In the genomic region with DNA sequence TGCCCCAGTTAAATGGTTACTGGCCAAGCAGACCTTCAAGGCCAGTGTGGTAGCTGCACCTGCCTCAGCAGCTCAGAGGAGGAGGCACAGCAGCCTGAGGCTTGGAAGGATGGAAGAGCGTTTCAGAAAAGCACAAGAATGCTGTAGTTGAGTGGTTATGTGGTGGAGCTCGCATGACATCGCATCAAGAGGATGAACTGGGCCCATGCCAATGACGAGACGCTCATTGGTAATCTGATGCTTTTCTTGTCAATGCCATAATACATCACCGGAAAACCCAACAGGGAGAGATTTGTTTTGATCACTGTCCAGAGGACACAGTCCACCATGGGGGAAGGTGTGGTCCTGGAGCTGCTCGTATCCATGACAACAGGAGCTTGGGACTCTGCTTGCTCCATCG, we compare ENCODE assay signal across 50 mouse cellular contexts. TPM values are rescaled to one million over a fixed set of nuclear protein-coding genes. Genes with fewer than 3 reads are reported as not detected.
"Had no signal": no experiment of that assay in that cellular context is flagged by ENCODE, and none has a peak within 500 bp of the region (broad histone marks: within the 10 kb centered on the region; RNA-seq: fewer than 3 reads in every experiment).

No protein-coding gene starts in this region.

- H3K9ac ChIP-seq: heart, embryonic 12.5 days; heart, embryonic 13.5 days; heart, embryonic 15.5 days; hindbrain, embryonic 12.5 days; hindbrain, embryonic 13.5 days; hindbrain, embryonic 14.5 days; hindbrain, embryonic 15.5 days; intestine, embryonic 15.5 days; kidney, embryonic 15.5 days had no signal

- ATAC-seq: hindbrain, embryonic 16.5 days; hindbrain, postnatal 0 days; inflammation-experienced regulatory T-cells, adult 6 months; intestine, embryonic 15.5 days; intestine, embryonic 16.5 days; intestine, postnatal 0 days had no signal

- H3K4me1 ChIP-seq: hindbrain, embryonic 12.5 days; hindbrain, embryonic 13.5 days; hindbrain, embryonic 15.5 days had no signal

- H3K4me3 ChIP-seq: heart, embryonic 10.5 days; heart, embryonic 12.5 days; heart, embryonic 13.5 days; heart, embryonic 15.5 days; hindbrain, embryonic 10.5 days; hindbrain, embryonic 12.5 days; hindbrain, embryonic 13.5 days; hindbrain, embryonic 15.5 days; intestine, embryonic 15.5 days; kidney, embryonic 15.5 days; layer of hippocampus, adult 2 months had no signal

- H3K9me3 ChIP-seq: heart, embryonic 10.5 days; heart, embryonic 12.5 days; heart, embryonic 13.5 days; heart, embryonic 15.5 days; hindbrain, embryonic 10.5 days; hindbrain, embryonic 12.5 days; hindbrain, embryonic 13.5 days; hindbrain, embryonic 15.5 days; intestine, embryonic 15.5 days; kidney, embryonic 15.5 days had no signal

- DNase-seq: heart, postnatal 10 days; heart, postnatal 14 days; heart, postnatal 36 days; heart, postnatal 4 days; kidney, adult 11 months; kidney, adult 18-20 months; kidney, adult 2 months; kidney, adult 8-10 months; kidney, adult 9 months; kidney, postnatal 10 days; kidney, postnatal 14 days; kidney, postnatal 25 days; kidney, postnatal 36 days; kidney, postnatal 4 days; layer of hippocampus, adult 9-11 months; layer of hippocampus, postnatal 36 days had no signal

- H3K4me2 ChIP-seq: heart, embryonic 11.5 days; heart, embryonic 12.5 days; heart, embryonic 13.5 days; heart, embryonic 15.5 days; hindbrain, embryonic 12.5 days; hindbrain, embryonic 13.5 days; hindbrain, embryonic 14.5 days; hindbrain, embryonic 15.5 days; intestine, embryonic 15.5 days; kidney, embryonic 15.5 days had no signal

- H3K27ac ChIP-seq: heart, embryonic 10.5 days; heart, embryonic 13.5 days; heart, embryonic 15.5 days; hindbrain, embryonic 10.5 days; hindbrain, embryonic 12.5 days; hindbrain, embryonic 13.5 days; hindbrain, embryonic 14.5 days; hindbrain, embryonic 15.5 days; hindbrain, postnatal 0 days; intestine, embryonic 15.5 days; kidney, embryonic 15.5 days; kidney, postnatal 0 days; layer of hippocampus, adult 2 months had no signal

- H3K27me3 ChIP-seq: heart, embryonic 12.5 days; heart, embryonic 13.5 days; hindbrain, embryonic 13.5 days; hindbrain, embryonic 15.5 days; intestine, embryonic 15.5 days; kidney, embryonic 15.5 days had no signal

- H3K36me3 ChIP-seq: heart, embryonic 10.5 days; heart, embryonic 12.5 days; heart, embryonic 13.5 days; heart, embryonic 15.5 days; hindbrain, embryonic 10.5 days; hindbrain, embryonic 12.5 days; hindbrain, embryonic 13.5 days; hindbrain, embryonic 15.5 days; intestine, embryonic 15.5 days; kidney, embryonic 15.5 days had no signal

RNA-seq across cellular contexts. Expression of a gene that starts 4.0 kb away (rescaled TPM):
- total RNA-seq: heart, postnatal 10 days; heart, postnatal 14 days; heart, postnatal 25 days; heart, postnatal 36 days; heart, postnatal 4 days; hematopoietic stem cell, adult 5-6 weeks; hindbrain, postnatal 0 days; layer of hippocampus, adult 18-20 months; layer of hippocampus, adult 2 months; layer of hippocampus, adult 8-10 months; layer of hippocampus, postnatal 10 days; layer of hippocampus, postnatal 14 days; layer of hippocampus, postnatal 25 days; layer of hippocampus, postnatal 36 days had no signal
- polyA plus RNA-seq: heart, embryonic 10.5 days; heart, embryonic 11.5 days; heart, embryonic 12.5 days; heart, embryonic 13.5 days; heart, embryonic 14.5 days; heart, embryonic 15.5 days; heart, postnatal 0 days; hindbrain, embryonic 10.5 days; hindbrain, embryonic 11.5 days; hindbrain, embryonic 12.5 days; hindbrain, embryonic 13.5 days; hindbrain, embryonic 14.5 days; hindbrain, embryonic 15.5 days; hindbrain, embryonic 16.5 days; hindbrain, postnatal 0 days; intestine, embryonic 14.5 days; intestine, postnatal 0 days; kidney, embryonic 14.5 days; kidney, embryonic 15.5 days; kidney, embryonic 16.5 days; kidney, postnatal 0 days had no signal

RNA-seq across cellular contexts. Expression of a gene that starts 21.8 kb away (rescaled TPM):
- total RNA-seq: heart, postnatal 10 days; heart, postnatal 14 days; heart, postnatal 25 days; heart, postnatal 36 days; heart, postnatal 4 days; hematopoietic stem cell, adult 5-6 weeks; hindbrain, postnatal 0 days; layer of hippocampus, adult 18-20 months; layer of hippocampus, adult 2 months; layer of hippocampus, adult 8-10 months; layer of hippocampus, postnatal 10 days; layer of hippocampus, postnatal 14 days; layer of hippocampus, postnatal 25 days; layer of hippocampus, postnatal 36 days had no signal
- polyA plus RNA-seq: heart, embryonic 10.5 days; heart, embryonic 11.5 days; heart, embryonic 12.5 days; heart, embryonic 13.5 days; heart, embryonic 14.5 days; heart, embryonic 15.5 days; heart, embryonic 16.5 days; heart, postnatal 0 days; hindbrain, embryonic 10.5 days; hindbrain, embryonic 11.5 days; hindbrain, embryonic 12.5 days; hindbrain, embryonic 13.5 days; hindbrain, embryonic 14.5 days; hindbrain, embryonic 15.5 days; hindbrain, embryonic 16.5 days; hindbrain, postnatal 0 days; inflammation-experienced regulatory T-cells, adult 6 months; intestine, embryonic 14.5 days; intestine, embryonic 15.5 days; intestine, embryonic 16.5 days; intestine, postnatal 0 days; kidney, adult 2 months; kidney, embryonic 14.5 days; kidney, embryonic 15.5 days; kidney, embryonic 16.5 days; kidney, postnatal 0 days; large intestine, adult 2 months had no signal

RNA-seq across cellular contexts. Expression of a gene that starts 22.0 kb away (rescaled TPM):
- total RNA-seq: heart, postnatal 10 days; heart, postnatal 14 days; heart, postnatal 25 days; heart, postnatal 36 days; heart, postnatal 4 days; hematopoietic stem cell, adult 5-6 weeks; layer of hippocampus, adult 2 months; layer of hippocampus, adult 8-10 months; layer of hippocampus, postnatal 14 days; layer of hippocampus, postnatal 25 days; layer of hippocampus, postnatal 36 days had no signal
- polyA plus RNA-seq: heart, embryonic 10.5 days; heart, embryonic 11.5 days; heart, embryonic 12.5 days; heart, embryonic 13.5 days; heart, embryonic 14.5 days; heart, embryonic 15.5 days; heart, embryonic 16.5 days; heart, postnatal 0 days; hindbrain, embryonic 10.5 days; hindbrain, embryonic 11.5 days; hindbrain, embryonic 12.5 days; hindbrain, embryonic 13.5 days; intestine, embryonic 15.5 days; intestine, embryonic 16.5 days; intestine, postnatal 0 days; kidney, adult 2 months; kidney, embryonic 14.5 days; kidney, embryonic 15.5 days; kidney, embryonic 16.5 days; kidney, postnatal 0 days had no signal

RNA-seq across cellular contexts. Expression of a gene that starts 31.7 kb away (rescaled TPM):
- total RNA-seq: heart, postnatal 10 days; heart, postnatal 14 days; heart, postnatal 25 days; heart, postnatal 36 days; heart, postnatal 4 days; hematopoietic stem cell, adult 5-6 weeks; hindbrain, postnatal 0 days; layer of hippocampus, adult 18-20 months; layer of hippocampus, adult 2 months; layer of hippocampus, adult 8-10 months; layer of hippocampus, postnatal 10 days; layer of hippocampus, postnatal 14 days; layer of hippocampus, postnatal 25 days; layer of hippocampus, postnatal 36 days had no signal
- polyA plus RNA-seq: heart, embryonic 10.5 days; heart, embryonic 11.5 days; heart, embryonic 12.5 days; heart, embryonic 13.5 days; heart, embryonic 14.5 days; heart, embryonic 15.5 days; heart, embryonic 16.5 days; heart, postnatal 0 days; hindbrain, embryonic 10.5 days; hindbrain, embryonic 11.5 days; hindbrain, embryonic 12.5 days; hindbrain, embryonic 13.5 days; hindbrain, embryonic 14.5 days; hindbrain, embryonic 15.5 days; hindbrain, embryonic 16.5 days; inflammation-experienced regulatory T-cells, adult 6 months; intestine, embryonic 14.5 days; intestine, embryonic 15.5 days; intestine, embryonic 16.5 days; intestine, postnatal 0 days; kidney, adult 2 months; kidney, embryonic 14.5 days; kidney, embryonic 15.5 days; kidney, embryonic 16.5 days; kidney, postnatal 0 days; large intestine, adult 2 months had no signal

RNA-seq across cellular contexts. Expression of a gene that starts 37.4 kb away (rescaled TPM):
- total RNA-seq: heart, postnatal 10 days; heart, postnatal 25 days; heart, postnatal 36 days; heart, postnatal 4 days; hematopoietic stem cell, adult 5-6 weeks; hindbrain, postnatal 0 days; layer of hippocampus, adult 18-20 months; layer of hippocampus, adult 2 months; layer of hippocampus, adult 8-10 months; layer of hippocampus, postnatal 10 days; layer of hippocampus, postnatal 14 days; layer of hippocampus, postnatal 25 days; layer of hippocampus, postnatal 36 days had no signal
- polyA plus RNA-seq: heart, embryonic 10.5 days; heart, embryonic 11.5 days; heart, embryonic 12.5 days; heart, embryonic 13.5 days; heart, embryonic 14.5 days; heart, embryonic 15.5 days; heart, embryonic 16.5 days; heart, postnatal 0 days; hindbrain, embryonic 10.5 days; hindbrain, embryonic 11.5 days; hindbrain, embryonic 12.5 days; hindbrain, embryonic 14.5 days; hindbrain, embryonic 16.5 days; hindbrain, postnatal 0 days; inflammation-experienced regulatory T-cells, adult 6 months; intestine, embryonic 14.5 days; kidney, adult 2 months; kidney, embryonic 14.5 days; kidney, embryonic 15.5 days; kidney, embryonic 16.5 days; kidney, postnatal 0 days had no signal
